Mouse (Mus musculus): ENCODE data around the gene Zfp688. TPM values are rescaled to one million over a fixed set of nuclear protein-coding genes. Genes with fewer than 3 reads are reported as not detected.
"Not testable (repeated sequence)": the region's sequence is repeated elsewhere in the genome, so short reads cannot be mapped to it uniquely, and the experiment has no call there.

Gene Zfp688
- total RNA-seq (2014; fragmentation: Nextera tagmentation) (13.5 and 17.6 TPM in 2 replicates), total RNA-seq (2017) (7.1 and 12.5 TPM in 2 replicates)

GRCm38 (mm10) chr7:127421388-127422191, at the start of gene Zfp688:
Gene Zfp688 (minus strand): TSS chr7:127422068.
- peak; percentile 97 for ATAC-seq (replicated peaks; ENCODE audit: poor library complexity, severe bottlenecking)

- peak; percentile 45 for ATAC-seq (replicated peaks; ENCODE audit: poor library complexity, severe bottlenecking)
Observed at GRCm38 (mm10) chr7:127471646-127472010, 49.8 kb upstream of the Zfp688 start.

DNA sequence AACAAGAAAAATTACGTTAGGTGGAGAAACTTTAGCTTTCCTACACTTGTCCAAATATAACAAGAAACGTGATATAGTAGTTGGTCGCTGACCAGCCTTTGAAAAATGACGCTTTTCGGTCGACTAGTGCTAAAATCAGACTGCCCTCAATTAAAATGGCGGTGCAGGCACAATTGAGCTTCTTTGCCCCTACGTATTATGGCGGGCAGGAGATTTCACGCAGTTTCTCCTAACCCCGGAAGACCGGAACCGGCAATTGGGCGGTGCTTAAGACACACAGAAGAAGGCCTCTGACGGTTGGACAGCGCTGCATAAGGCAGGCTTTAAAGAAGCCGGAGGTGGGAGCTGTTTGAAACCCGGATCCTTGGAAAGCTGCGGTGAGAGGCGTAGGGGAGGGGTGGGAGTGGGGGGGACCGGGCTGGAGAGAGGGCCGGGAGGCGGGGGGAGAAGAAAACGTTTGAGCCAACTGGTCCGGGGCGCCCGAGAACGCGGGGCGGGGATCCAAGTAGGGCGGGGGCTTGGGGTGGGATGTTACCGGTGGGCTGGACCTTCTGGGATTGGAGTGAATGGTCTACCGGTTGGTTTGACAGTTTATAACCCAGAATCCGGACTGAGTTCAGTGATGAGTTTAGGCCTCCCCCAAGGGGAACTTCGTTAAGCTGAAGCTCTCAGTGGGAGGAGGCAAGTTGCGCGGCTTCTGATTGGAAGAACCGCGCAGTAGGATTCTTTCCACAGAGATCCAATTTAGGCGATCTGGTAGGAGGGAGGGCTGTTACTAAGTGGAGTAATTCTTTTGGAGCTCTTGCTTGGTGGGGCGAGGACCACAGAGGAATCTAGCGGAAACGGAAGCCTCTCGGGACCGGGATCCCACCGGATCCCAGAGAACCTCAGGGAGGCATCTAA, 49.1 kb upstream of the Zfp688 start:
- peak; percentile 75 for ATAC-seq (replicated peaks; ENCODE audit: poor library complexity, severe bottlenecking)

- ATAC-seq (replicated peaks; ENCODE audit: poor library complexity, severe bottlenecking), result peak; percentile 6
Observed at GRCm38 (mm10) chr7:127470011-127470715, 48.3 kb upstream of the Zfp688 start.

GRCm38 (mm10) chr7:127466606-127467005, 44.7 kb upstream of the Zfp688 start:
- no peak for ATAC-seq (replicated peaks; ENCODE audit: poor library complexity, severe bottlenecking)

GRCm38 (mm10) chr7:127465670-127466069, 43.8 kb upstream of the Zfp688 start:
- not testable (repeated sequence) for ATAC-seq (replicated peaks; ENCODE audit: poor library complexity, severe bottlenecking)

DNA sequence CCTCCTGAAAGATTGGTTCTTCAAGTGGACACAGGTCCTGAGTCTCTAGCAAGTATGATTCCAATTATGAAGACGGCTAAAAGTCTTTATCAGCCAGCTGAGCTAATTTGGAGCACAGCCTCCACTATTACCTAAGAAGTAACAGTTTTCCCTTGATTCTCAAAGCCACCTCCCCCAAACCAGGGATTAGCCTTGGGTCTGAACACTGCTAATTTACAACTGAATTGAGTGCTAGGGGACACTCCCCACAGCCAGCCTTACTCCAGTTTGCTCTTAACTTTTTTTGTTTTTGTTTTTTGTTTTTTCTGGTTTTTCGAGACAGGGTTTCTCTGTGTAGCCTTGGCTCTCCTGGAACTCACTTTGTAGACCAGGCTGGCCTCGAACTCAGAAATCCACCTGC, 43.3 kb upstream of the Zfp688 start:
- ATAC-seq (replicated peaks; ENCODE audit: poor library complexity, severe bottlenecking), result no peak

GRCm38 (mm10) chr7:127459311-127459710, 37.4 kb upstream of the Zfp688 start, which contains the start of gene Prr14:
Gene Prr14 (plus strand): TSS chr7:127459611.
- not testable (repeated sequence) for ATAC-seq (replicated peaks; ENCODE audit: poor library complexity, severe bottlenecking)

GRCm38 (mm10) chr7:127458371-127459122, 36.7 kb upstream of the Zfp688 start:
- not testable (repeated sequence) for ATAC-seq (replicated peaks; ENCODE audit: poor library complexity, severe bottlenecking)

DNA sequence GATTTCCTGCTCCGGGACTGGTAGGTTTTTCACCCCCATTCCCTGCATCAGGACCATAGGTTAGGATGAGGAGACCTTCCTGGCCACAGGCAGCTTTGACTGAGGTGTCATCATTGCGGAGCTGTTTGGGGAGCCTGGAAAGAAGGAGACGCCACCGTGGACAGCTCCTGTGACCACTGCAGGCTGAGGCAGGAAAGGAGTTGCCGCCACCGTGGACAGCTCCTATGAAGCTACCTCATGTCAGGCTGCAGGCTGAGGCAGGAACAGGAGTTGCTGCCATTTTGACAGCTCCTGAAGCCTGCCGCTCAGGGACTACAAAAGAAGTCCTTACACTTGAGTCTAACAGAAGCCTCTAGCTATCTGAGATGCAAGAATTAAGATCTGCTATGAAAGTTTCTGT, 33.0 kb upstream of the Zfp688 start:
- ATAC-seq (replicated peaks; ENCODE audit: poor library complexity, severe bottlenecking), result no peak

DNA sequence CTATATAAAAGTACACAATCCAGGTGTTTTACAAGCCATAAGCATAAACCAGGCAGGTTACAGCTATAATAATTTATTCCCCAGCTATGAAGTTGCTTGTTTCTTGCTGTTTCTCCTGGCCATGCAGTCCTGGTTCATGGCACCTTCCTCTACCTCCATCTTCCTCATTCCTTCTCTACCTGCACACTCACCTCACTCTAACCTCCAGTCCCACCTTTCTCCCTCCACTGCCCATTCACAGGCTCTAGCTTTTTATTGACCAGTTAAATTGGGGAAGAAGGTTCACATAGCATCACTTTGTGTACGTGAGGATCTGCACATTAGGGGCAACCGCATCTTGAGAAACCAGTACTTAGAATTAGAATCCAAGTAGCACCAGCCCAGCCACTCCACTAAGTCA, 31.2 kb upstream of the Zfp688 start:
- ATAC-seq (replicated peaks; ENCODE audit: poor library complexity, severe bottlenecking), result no peak

DNA sequence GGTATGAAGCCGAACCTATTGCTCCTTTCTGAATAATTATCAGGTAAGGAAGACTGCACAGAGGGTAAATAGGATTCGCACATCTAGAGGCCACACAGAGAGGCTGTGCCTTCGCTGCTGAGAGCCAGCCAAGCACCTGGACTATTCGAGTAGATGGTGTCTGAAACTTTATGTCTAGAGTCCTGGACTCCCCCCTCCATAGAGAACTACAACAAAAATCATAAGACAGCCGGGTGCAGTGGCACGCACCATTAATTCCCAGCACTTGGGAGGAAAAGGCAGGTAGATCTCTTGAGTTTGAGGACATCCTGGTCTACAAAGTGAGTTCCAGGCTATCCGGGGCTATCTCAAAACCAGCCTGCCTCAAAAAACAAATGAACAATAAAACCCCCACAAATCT, 28.1 kb upstream of the Zfp688 start:
- ATAC-seq (replicated peaks; ENCODE audit: poor library complexity, severe bottlenecking), result no peak

DNA sequence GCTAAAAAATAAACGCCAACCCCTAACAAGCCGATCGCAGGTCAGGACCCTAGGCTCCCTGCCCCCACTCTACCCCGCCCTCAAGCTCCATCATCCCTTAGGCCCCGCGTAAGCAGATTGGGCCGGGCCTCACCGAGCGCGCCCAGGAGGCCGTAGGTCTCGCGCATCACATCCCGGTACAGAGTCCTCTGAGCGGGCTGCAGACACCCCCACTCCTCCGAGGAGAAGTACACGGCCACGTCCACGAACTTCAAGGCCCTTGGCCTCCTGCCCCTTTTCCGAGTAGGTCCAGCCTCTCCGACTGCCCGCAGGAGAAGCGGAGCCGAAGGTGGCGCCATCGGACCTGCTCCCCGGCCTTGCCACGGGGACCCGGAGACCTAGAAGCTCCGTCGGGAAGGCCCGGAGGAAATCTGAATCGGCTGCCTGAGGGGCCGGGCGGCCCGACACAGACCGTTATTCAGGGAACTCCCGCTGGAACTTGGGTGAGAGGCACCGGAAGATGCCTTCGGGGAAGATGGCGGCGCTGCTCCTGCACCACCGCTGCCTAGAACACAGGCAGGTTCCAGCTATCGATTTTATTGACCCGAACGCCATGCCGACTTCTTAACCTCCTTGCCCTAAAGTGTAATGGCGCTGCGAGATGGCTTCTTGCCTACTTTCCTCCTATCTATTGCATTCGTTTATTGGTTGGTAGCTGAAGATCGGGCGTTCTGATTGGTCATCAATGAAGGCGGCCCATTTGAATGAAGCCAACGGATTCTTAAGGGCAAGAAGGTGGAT, 26.8 kb upstream of the Zfp688 start, which contains the start of gene Zfp689:
Zfp689 (minus strand) TSS at position 638 of the 780 bp plus-strand sequence.
- peak; percentile 95 for ATAC-seq (replicated peaks; ENCODE audit: poor library complexity, severe bottlenecking)

- no peak for ATAC-seq (replicated peaks; ENCODE audit: poor library complexity, severe bottlenecking)
Observed at GRCm38 (mm10) chr7:127443976-127444375, 22.1 kb upstream of the Zfp688 start.

GRCm38 (mm10) chr7:127437724-127438123, 15.9 kb upstream of the Zfp688 start:
- 0 out of 2 replicates have a peak, but pooled peaks have one; percentile 27 for ATAC-seq (replicated peaks; ENCODE audit: poor library complexity, severe bottlenecking)

DNA sequence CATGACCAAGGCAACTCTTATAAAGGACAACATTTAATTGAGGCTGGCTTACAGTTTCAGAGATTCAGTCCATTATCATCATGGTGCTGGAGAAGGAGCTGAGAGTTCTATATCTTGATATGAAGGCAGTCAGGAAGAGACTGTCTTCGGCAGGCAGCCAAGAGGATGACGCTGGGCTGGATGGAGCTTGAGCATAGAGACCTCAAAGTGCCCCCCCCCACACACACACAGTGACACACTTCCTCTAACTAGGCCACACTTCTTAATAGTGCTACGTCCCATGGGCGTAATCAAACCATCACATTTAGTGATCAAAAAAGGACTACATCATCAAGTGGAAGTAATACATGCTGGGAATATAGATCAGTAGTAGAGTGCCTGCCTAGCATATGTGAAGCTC, 13.3 kb upstream of the Zfp688 start:
- no peak for ATAC-seq (replicated peaks; ENCODE audit: poor library complexity, severe bottlenecking)

- ATAC-seq (replicated peaks; ENCODE audit: poor library complexity, severe bottlenecking), result no peak
Observed at GRCm38 (mm10) chr7:127426354-127426753, 4.5 kb upstream of the Zfp688 start.

DNA sequence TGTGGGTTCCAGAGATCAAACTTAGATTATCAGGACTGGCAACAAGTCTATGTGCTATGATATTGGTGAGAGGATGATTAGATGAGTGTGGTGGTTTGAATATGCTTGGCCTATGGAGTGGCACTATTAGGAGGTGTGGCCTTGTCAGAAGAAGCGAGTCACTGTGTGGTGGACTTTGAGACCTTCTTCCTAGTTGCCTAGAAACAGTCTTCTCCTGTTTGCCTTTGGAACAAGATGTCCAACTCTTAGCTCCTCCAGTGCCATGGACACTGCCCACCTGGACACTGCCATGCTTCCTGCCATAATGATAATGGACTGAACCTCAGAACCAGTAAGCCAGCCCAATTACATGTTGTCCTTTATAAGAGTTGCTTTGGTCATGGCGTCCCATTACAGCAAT, 4.0 kb upstream of the Zfp688 start:
- no peak for ATAC-seq (replicated peaks; ENCODE audit: poor library complexity, severe bottlenecking)

GRCm38 (mm10) chr7:127425291-127425690, 3.4 kb upstream of the Zfp688 start:
- no peak for ATAC-seq (replicated peaks; ENCODE audit: poor library complexity, severe bottlenecking)
